Mouse (Mus musculus): Measurements from ENCODE around the gene Drg1. TPM values are rescaled to one million over a fixed set of nuclear protein-coding genes. Genes with fewer than 3 reads are reported as not detected.

Drg1 gene
- polyA plus RNA-seq, 1 experiment from 2014 or later, result 263 TPM

- Histone ChIP-seq H3K4me1 (no peaks in the 10 kb centered on the region), H3K27me3 (ENCODE audit: insufficient read depth, poor library complexity, severe bottlenecking) (no peaks in the 10 kb centered on the region), H3K9me3 (no peaks in the 10 kb centered on the region), H3K4me3 (no peak overlapping the region), H3K27ac (no peak overlapping the region), H3K36me3 (peaks cover 93% of the 10 kb centered on the region)
- 90% methylated on average over 7 of the region's 7 CpGs for WGBS
- DNase-seq (ENCODE audit: low spot score), result no peak
Observed at GRCm38 (mm10) chr11:3242395-3242794, 23.8 kb downstream of the Drg1 start.

DNA sequence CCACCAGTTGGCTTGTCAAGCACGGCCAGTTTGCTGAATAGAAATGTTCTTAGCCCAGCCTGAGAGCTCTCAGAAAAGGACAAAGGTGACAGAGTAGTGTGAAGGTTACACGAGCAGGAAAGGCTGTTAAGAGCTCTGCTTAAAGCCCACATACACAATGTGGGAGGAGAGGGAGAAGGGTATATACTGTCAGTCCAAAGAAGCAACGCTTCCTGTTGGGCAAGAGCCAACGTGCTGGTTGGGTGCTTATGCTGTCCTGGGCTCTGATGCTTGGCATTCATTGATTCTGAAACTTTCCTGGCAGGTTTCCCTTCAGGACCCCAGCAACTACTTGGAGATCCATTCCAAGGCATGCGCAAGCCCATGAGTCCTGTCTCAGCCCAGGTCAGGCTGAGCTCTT, 30.9 kb downstream of the Drg1 start:
- H3K27ac ChIP-seq, result no peak overlapping the region
- H3K4me1 ChIP-seq, result no peaks in the 10 kb centered on the region
- H3K27me3 ChIP-seq (ENCODE audit: insufficient read depth, poor library complexity, severe bottlenecking), result no peaks in the 10 kb centered on the region
- H3K9me3 ChIP-seq, result no peaks in the 10 kb centered on the region
- WGBS, result 90% methylated on average over 5 of the region's 5 CpGs
- DNase-seq (ENCODE audit: low spot score), result no peak
- H3K36me3 ChIP-seq, result peaks cover 95% of the 10 kb centered on the region
- H3K4me3 ChIP-seq, result no peak overlapping the region

- Histone ChIP-seq H3K9me3 (no peaks in the 10 kb centered on the region), H3K4me1 (no peaks in the 10 kb centered on the region), H3K36me3 (peaks cover 96% of the 10 kb centered on the region), H3K4me3 (no peak overlapping the region), H3K27ac (no peak overlapping the region), H3K27me3 (ENCODE audit: insufficient read depth, poor library complexity, severe bottlenecking) (no peaks in the 10 kb centered on the region)
- WGBS, result 92% methylated on average over 4 of the region's 4 CpGs
- no peak for DNase-seq (ENCODE audit: low spot score)
Observed at GRCm38 (mm10) chr11:3233704-3234103, 32.5 kb downstream of the Drg1 start.

DNA sequence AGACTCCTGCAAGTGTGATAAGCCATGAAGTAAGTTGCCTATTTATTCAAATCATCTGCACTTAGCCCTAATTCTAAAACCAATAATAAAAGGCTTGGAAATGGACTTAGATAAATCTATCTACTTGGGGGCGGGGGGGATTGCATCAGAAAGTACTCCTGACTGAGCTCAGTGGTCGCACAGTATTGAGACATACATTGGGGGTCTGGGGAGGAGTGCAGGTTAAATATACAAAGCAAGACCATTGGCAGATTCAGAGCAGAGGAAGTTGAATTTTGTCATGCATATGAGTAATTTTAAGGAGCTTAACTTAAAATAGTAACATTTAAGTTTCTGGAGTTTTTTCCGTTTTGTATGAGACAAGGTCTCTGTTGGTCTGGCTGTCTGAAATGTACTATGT, 34.0 kb downstream of the Drg1 start:
- no peak for DNase-seq (ENCODE audit: low spot score)
- Histone ChIP-seq H3K36me3 (peaks cover 91% of the 10 kb centered on the region), H3K27me3 (ENCODE audit: insufficient read depth, poor library complexity, severe bottlenecking) (no peaks in the 10 kb centered on the region), H3K27ac (no peak overlapping the region), H3K4me3 (no peak overlapping the region), H3K9me3 (no peaks in the 10 kb centered on the region), H3K4me1 (no peaks in the 10 kb centered on the region)
- 92% methylated on average over 3 of the region's 3 CpGs for WGBS

DNA sequence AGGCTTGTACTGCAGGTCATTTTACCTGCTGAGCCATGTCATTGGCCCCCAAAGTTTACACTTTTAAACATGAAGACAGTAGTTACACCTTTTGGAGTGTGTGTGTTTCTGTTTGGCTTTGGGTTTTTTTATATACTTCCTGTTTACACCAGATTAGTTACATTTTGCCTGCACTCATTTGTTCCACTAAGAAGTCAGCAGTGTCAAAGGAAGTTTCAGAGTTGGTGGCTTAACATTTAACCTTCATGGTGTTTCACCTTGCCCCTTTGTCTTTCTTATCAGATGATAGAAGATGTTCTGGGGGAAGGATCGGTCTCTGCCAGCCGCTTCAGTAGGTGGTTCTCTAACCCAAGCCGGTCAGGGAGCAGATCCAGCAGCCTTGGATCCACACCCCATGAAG, 39.1 kb downstream of the Drg1 start:
- H3K4me1 ChIP-seq, result no peaks in the 10 kb centered on the region
- H3K27ac ChIP-seq, result no peak overlapping the region
- peaks cover 92% of the 10 kb centered on the region for H3K36me3 ChIP-seq
- WGBS, result 91% methylated on average over 3 of the region's 3 CpGs
- H3K9me3 ChIP-seq, result no peaks in the 10 kb centered on the region
- no peak overlapping the region for H3K4me3 ChIP-seq
- H3K27me3 ChIP-seq (ENCODE audit: insufficient read depth, poor library complexity, severe bottlenecking), result no peaks in the 10 kb centered on the region
- no peak for DNase-seq (ENCODE audit: low spot score)

GRCm38 (mm10) chr11:3223105-3223504, 43.1 kb downstream of the Drg1 start:
- DNase-seq (ENCODE audit: low spot score), result no peak
- H3K4me3 ChIP-seq, result no peak overlapping the region
- no peak overlapping the region for H3K27ac ChIP-seq
- H3K27me3 ChIP-seq (ENCODE audit: insufficient read depth, poor library complexity, severe bottlenecking), result no peaks in the 10 kb centered on the region
- H3K36me3 ChIP-seq, result peaks cover 85% of the 10 kb centered on the region
- no peaks in the 10 kb centered on the region for H3K9me3 ChIP-seq
- 74% methylated on average over 5 of the region's 5 CpGs for WGBS
- no peaks in the 10 kb centered on the region for H3K4me1 ChIP-seq

DNA sequence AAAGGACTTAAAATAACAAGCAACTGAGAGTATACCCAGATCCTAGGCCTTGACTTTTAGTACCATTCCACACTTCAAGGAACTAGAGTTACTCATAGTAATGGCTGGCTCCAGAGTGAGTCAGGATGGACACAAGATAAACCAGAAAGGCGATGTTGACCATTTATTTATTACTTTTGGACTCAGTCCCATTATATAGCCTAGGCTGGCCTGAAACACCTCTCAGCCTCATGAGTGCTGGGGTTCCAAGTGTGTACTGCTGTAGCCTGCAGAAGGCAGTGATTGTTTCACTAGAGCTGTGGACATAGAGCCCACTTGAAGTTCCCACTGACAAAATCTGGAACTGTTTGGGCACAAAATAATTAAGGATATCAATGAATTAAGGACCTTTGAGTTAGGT, 53.7 kb downstream of the Drg1 start:
- Histone ChIP-seq H3K27me3 (ENCODE audit: insufficient read depth, poor library complexity, severe bottlenecking) (no peaks in the 10 kb centered on the region), H3K9me3 (no peaks in the 10 kb centered on the region), H3K4me1 (no peaks in the 10 kb centered on the region), H3K36me3 (peaks cover 81% of the 10 kb centered on the region), H3K4me3 (no peak overlapping the region), H3K27ac (no peak overlapping the region)
- 97% methylated on average over 1 of the region's 1 CpGs for WGBS
- DNase-seq (ENCODE audit: low spot score), result no peak

DNA sequence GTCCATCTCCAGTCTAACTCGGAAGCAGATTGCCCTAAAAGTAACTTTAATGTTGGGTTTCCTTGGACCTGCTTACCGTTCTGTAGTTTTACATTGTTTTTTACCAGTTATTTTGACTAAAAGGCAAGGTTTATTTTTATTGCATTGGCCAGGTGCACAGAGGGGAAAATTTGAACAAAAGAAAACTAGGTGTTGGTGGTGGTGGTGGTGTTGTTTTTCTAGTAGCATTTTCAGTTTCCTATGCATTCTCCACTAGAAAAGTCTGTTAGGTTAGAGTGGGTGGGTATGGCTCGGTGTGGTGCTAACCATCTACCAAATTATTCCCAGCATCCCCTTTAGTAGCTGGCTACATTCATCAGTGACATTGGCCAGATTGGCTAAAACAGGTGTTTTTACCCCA, 59.4 kb downstream of the Drg1 start:
- WGBS, result 90% methylated on average over 3 of the region's 3 CpGs
- peaks cover 60% of the 10 kb centered on the region for H3K36me3 ChIP-seq

DNA sequence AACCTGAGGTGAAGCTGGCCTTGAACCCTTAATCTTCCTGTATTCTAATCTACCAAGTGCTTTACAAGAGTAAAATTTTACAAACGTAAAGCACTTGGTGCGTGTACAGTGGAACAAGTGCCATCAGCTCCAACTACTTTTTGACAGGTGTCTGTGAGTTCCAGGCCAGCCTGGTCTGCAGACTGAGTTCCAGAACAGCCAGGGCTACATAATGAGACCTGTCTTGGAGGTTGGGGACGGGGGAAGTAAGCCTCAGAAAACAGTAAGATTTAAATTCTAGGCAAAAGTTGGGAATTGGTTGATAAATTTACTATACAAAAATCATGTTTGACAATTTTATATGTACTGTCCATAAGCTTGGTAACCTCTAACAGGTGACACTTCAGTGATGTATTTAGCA, 61.0 kb downstream of the Drg1 start:
- Histone ChIP-seq H3K4me3 (no peak overlapping the region), H3K4me1 (no peaks in the 10 kb centered on the region), H3K27ac (no peak overlapping the region), H3K27me3 (ENCODE audit: insufficient read depth, poor library complexity, severe bottlenecking) (no peaks in the 10 kb centered on the region), H3K36me3 (peaks cover 46% of the 10 kb centered on the region), H3K9me3 (no peaks in the 10 kb centered on the region)
- WGBS, result 91% methylated on average over 3 of the region's 3 CpGs
- peak; percentile 42 for DNase-seq (ENCODE audit: low spot score)

More for the DNA sequence above, 59.4 kb downstream of the Drg1 start:
- DNase-seq (ENCODE audit: low spot score), result peak; percentile 24
- no peaks in the 10 kb centered on the region for H3K9me3 ChIP-seq
- no peaks in the 10 kb centered on the region for H3K27me3 ChIP-seq (ENCODE audit: insufficient read depth, poor library complexity, severe bottlenecking)
- no peak overlapping the region for H3K27ac ChIP-seq
- no peak overlapping the region for H3K4me3 ChIP-seq
- H3K4me1 ChIP-seq, result no peaks in the 10 kb centered on the region

DNA sequence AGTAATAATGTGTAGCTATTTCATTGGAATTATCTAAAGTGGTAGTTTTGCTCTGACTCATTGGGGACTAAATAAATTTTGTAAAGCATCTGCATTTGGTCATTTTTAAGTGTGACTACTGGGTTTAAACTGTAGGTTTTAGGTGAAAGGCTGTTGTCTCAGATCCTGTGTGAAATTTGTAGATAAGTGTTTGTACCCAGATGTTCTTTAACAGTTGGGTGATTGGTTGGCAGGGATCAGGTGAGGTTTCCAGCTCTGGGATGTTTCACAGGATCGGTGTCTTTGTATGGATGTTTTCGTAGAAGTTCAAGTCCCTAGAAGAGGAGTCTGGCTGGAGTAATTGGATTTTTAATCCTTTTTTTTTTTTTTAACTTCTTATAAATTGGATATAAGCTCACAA, 62.4 kb downstream of the Drg1 start:
- WGBS, result 83% methylated on average over 2 of the region's 2 CpGs
- H3K27ac ChIP-seq, result no peak overlapping the region
- no peaks in the 10 kb centered on the region for H3K4me1 ChIP-seq
- no peak for DNase-seq (ENCODE audit: low spot score)
- no peaks in the 10 kb centered on the region for H3K27me3 ChIP-seq (ENCODE audit: insufficient read depth, poor library complexity, severe bottlenecking)
- peak overlapping the region; percentile 57 for H3K4me3 ChIP-seq
- no peaks in the 10 kb centered on the region for H3K9me3 ChIP-seq
- H3K36me3 ChIP-seq, result peaks cover 32% of the 10 kb centered on the region

DNA sequence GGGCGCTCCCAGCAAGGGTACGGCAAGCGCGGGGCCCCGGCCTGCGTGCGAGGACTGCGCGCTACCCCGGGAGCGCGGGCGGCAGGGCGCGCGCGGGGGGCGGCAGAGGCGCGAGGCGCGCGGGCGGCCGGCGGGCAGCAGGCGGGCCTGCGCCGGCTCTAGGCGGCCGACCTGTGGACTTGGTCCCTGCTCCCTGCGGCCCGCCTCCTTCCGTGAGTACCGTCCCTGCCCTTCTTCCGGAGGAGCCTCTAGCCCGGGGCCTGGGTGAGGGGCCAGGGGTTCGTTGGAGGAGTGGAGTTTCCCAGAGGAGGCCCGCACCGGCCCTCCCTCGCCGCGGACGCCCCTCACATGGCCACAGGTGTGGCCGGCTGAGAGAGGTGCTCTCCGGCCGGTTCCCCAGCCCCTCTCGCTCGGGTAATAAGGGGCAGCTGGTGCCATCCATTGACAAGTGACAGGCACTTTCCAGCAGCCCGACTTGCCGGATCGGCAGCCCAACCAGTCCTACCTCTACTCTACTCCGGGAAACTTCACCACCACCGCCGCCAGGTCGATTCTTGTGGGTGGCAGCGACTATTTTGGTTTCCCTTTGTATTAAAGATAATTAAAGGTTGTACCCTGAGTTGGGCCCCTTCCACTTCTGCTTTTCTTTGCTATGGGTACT, 63.3 kb downstream of the Drg1 start:
- Histone ChIP-seq H3K9me3 (no peaks in the 10 kb centered on the region), H3K4me3 (peak overlapping the region; percentile 57), H3K36me3 (peaks cover 24% of the 10 kb centered on the region), H3K27ac (peak overlapping the region; percentile 84), H3K27me3 (ENCODE audit: insufficient read depth, poor library complexity, severe bottlenecking) (no peaks in the 10 kb centered on the region), H3K4me1 (no peaks in the 10 kb centered on the region)
- 4% methylated on average over 43 of the region's 57 CpGs for WGBS
- DNase-seq (ENCODE audit: low spot score), result peak; percentile 87

DNA sequence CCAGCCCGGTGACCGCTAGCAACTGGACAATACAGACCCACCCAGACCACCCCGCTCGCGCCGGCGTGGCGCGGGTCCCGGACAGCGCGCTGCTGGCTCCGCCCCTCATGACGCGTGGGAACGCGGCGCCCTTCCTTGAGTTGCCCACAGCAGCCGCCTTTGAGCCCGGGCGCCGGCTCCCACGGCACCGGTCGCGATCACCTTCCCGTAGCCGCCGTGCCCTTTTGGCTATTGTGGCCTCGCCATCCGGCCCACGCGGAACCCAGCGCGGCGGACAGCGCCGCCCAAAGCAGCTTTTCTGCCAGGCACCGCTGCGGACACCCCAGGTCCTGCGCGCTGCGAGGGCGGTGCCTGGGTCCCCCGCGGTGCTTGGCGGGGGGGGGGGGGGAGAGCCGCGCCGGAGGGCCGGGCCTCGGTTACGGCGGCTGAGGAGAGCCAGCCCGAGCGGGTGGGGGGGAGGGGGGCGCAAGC, 63.9 kb downstream of the Drg1 start, which contains the start of gene Eif4enif1:
Gene Eif4enif1, plus strand, starts transcription at position 162 of the 471 bp plus-strand sequence.
- DNase-seq (ENCODE audit: low spot score), result peak; percentile 95
- WGBS, result under 1% methylated on average over 45 of the region's 57 CpGs
- H3K27ac ChIP-seq, result peak within 1 kb of the TSS; percentile 84
- H3K36me3 ChIP-seq, result peaks cover 19% of the 10 kb centered on the region
- H3K4me1 ChIP-seq, result no peaks in the 10 kb centered on the region
- peak within 1 kb of the TSS; percentile 57 for H3K4me3 ChIP-seq
- no peaks in the 10 kb centered on the region for H3K9me3 ChIP-seq
- H3K27me3 ChIP-seq (ENCODE audit: insufficient read depth, poor library complexity, severe bottlenecking), result no peaks in the 10 kb centered on the region

GRCm38 (mm10) chr11:3201326-3202230, 64.6 kb downstream of the Drg1 start:
- no peak for DNase-seq (ENCODE audit: low spot score)
- WGBS, result 10% methylated on average over 16 of the region's 16 CpGs
- H3K27ac ChIP-seq, result peak overlapping the region; percentile 84

More at GRCm38 (mm10) chr11:3201326-3202230, 64.6 kb downstream of the Drg1 start:
- H3K4me3 ChIP-seq, result peak overlapping the region; percentile 57
- H3K9me3 ChIP-seq, result no peaks in the 10 kb centered on the region
- no peaks in the 10 kb centered on the region for H3K4me1 ChIP-seq
- H3K27me3 ChIP-seq (ENCODE audit: insufficient read depth, poor library complexity, severe bottlenecking), result no peaks in the 10 kb centered on the region
- peaks cover 13% of the 10 kb centered on the region for H3K36me3 ChIP-seq
